Mouse (Mus musculus): ENCODE results near the gene Cdh13. TPM values are rescaled to one million over a fixed set of nuclear protein-coding genes. Genes with fewer than 3 reads are reported as not detected.

Gene Cdh13
- polyA plus RNA-seq, 1 experiment from 2014 or later: 37.1 TPM

- H3K27me3 ChIP-seq (ENCODE audit: control insufficient read depth, insufficient read depth, low read length): no peaks in the 10 kb centered on the region
- no peak overlapping the region for H3K4me3 ChIP-seq (ENCODE audit: low read depth, low read length)
- ATAC-seq (replicated peaks; ENCODE audit: insufficient number of reproducible peaks, low FRiP score, low TSS enrichment): no peak
- H3K4me1 ChIP-seq (ENCODE audit: control insufficient read depth, insufficient read depth, low read length): no peaks in the 10 kb centered on the region
- H3K9ac ChIP-seq (ENCODE audit: low read depth, low read length): no peak overlapping the region
- no peak overlapping the region for H3K27ac ChIP-seq (ENCODE audit: low read depth, low read length)
- no peaks in the 10 kb centered on the region for H3K36me3 ChIP-seq (ENCODE audit: control insufficient read depth, insufficient read depth, low read length)
- H3K4me2 ChIP-seq: no peak overlapping the region
- 76% methylated on average over 11 of the region's 11 CpGs for WGBS (ENCODE audit: insufficient replicate concordance)
- H3K9me3 ChIP-seq (replicated peaks; ENCODE audit: control insufficient read depth, low read length): no peaks in the 10 kb centered on the region
These were observed 169.0 kb downstream of the Cdh13 start for GRCm38 (mm10) chr8:118452445-118453103.

- Histone ChIP-seq H3K4me1 (ENCODE audit: control insufficient read depth, insufficient read depth, low read length) (no peaks in the 10 kb centered on the region), H3K9ac (ENCODE audit: low read depth, low read length) (no peak overlapping the region), H3K9me3 (replicated peaks; ENCODE audit: control insufficient read depth, low read length) (no peaks in the 10 kb centered on the region), H3K4me3 (ENCODE audit: low read depth, low read length) (no peak overlapping the region), H3K36me3 (ENCODE audit: control insufficient read depth, insufficient read depth, low read length) (no peaks in the 10 kb centered on the region), H3K27me3 (ENCODE audit: control insufficient read depth, insufficient read depth, low read length) (no peaks in the 10 kb centered on the region), H3K27ac (ENCODE audit: low read depth, low read length) (no peak overlapping the region), H3K4me2 (no peak overlapping the region)
- 59% methylated on average over 3 of the region's 3 CpGs for WGBS (ENCODE audit: insufficient replicate concordance)
- ATAC-seq (replicated peaks; ENCODE audit: insufficient number of reproducible peaks, low FRiP score, low TSS enrichment): no peak
These were observed 171.7 kb downstream of the Cdh13 start for GRCm38 (mm10) chr8:118455245-118455644.

DNA sequence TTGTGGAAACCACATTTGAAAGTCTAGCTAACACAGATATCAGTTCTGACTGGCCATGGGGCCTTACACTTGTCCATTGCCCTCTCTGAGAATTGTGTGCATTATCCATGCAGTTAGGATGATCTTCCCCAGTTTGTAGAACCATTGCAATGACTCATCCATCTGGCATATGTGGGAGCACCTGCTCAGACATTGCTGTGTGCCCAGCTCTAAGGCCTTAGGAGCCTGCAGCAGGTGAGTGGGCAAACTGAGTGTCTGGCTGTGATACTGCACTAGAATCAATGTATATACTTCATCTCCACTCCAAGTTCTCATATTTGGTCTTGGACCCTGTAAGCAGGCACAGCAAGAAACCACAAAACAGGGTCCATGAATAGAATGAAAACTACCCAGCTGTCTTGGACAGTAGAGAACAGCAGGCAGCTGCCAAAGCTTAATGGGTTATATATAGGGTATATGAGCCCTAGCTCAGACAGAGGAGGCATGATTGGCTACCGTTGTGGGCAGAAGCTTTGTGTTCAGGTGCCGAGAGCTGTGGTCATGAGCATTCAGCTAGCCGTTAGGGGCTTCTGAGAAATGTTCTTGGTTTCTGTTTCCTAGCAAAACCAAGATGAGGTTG, 181.9 kb downstream of the Cdh13 start:
- Histone ChIP-seq H3K9me3 (replicated peaks; ENCODE audit: control insufficient read depth, low read length) (peaks cover 2% of the 10 kb centered on the region; the same call in 1 of the 2 replicates), H3K4me1 (ENCODE audit: control insufficient read depth, insufficient read depth, low read length) (no peaks in the 10 kb centered on the region), H3K4me2 (no peak overlapping the region), H3K36me3 (ENCODE audit: control insufficient read depth, insufficient read depth, low read length) (no peaks in the 10 kb centered on the region), H3K27ac (ENCODE audit: low read depth, low read length) (no peak overlapping the region), H3K9ac (ENCODE audit: low read depth, low read length) (no peak overlapping the region), H3K27me3 (ENCODE audit: control insufficient read depth, insufficient read depth, low read length) (no peaks in the 10 kb centered on the region), H3K4me3 (ENCODE audit: low read depth, low read length) (no peak overlapping the region)
- ATAC-seq (replicated peaks; ENCODE audit: insufficient number of reproducible peaks, low FRiP score, low TSS enrichment): no peak
- 81% methylated on average over 3 of the region's 3 CpGs for WGBS (ENCODE audit: insufficient replicate concordance)

DNA sequence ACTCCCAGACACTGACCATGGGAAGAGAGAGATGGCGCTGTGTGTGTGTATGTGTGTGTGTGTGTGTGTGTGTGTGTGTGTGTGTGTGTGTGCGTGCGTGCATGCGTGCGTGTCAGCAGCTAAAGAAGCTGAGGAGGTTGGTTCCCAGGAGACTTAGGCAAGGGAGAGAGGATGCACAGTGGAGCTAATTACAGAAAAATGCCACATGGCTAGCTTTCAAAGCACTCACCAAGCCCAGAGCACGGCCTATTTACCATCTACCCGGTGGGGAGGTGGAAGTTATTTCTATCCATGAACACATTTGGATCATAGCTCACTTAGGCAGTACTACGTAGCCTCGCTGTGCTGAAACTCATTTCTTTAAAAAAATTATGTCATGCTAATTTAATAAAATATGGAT, 194.1 kb downstream of the Cdh13 start:
- no peak overlapping the region for H3K9ac ChIP-seq (ENCODE audit: low read depth, low read length)
- H3K4me3 ChIP-seq (ENCODE audit: low read depth, low read length): no peak overlapping the region
- no peaks in the 10 kb centered on the region for H3K9me3 ChIP-seq (replicated peaks; ENCODE audit: control insufficient read depth, low read length)
- no peak overlapping the region for H3K4me2 ChIP-seq
- ATAC-seq (replicated peaks; ENCODE audit: insufficient number of reproducible peaks, low FRiP score, low TSS enrichment): no peak
- 0 out of 2 replicates have a peak, but pooled peaks cover 4% of the 10 kb centered on the region for H3K4me1 ChIP-seq (ENCODE audit: control insufficient read depth, insufficient read depth, low read length)
- no peak overlapping the region for H3K27ac ChIP-seq (ENCODE audit: low read depth, low read length)
- 87% methylated on average over 9 of the region's 9 CpGs for WGBS (ENCODE audit: insufficient replicate concordance)
- no peaks in the 10 kb centered on the region for H3K27me3 ChIP-seq (ENCODE audit: control insufficient read depth, insufficient read depth, low read length)
- H3K36me3 ChIP-seq (ENCODE audit: control insufficient read depth, insufficient read depth, low read length): no peaks in the 10 kb centered on the region

DNA sequence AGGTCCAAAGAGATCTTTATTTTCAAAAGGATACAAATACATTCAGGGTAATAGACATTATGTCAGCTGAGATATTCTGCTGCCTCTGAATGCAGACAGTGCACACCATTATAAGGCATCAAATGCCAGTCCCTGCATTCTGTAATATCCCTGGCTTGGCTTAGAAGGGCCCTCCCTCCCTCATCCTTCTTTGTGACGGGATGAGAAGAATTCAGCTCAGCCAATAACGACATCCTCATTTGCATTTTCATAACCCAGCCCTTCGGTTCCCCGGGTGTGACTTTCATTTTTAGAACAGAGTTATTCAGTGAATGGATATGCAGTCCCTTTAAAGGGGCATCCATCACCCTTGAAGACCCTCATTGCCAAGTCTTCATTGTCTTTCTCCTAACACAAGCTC, 205.2 kb downstream of the Cdh13 start:
- Histone ChIP-seq H3K27ac (ENCODE audit: low read depth, low read length) (no peak overlapping the region), H3K4me3 (ENCODE audit: low read depth, low read length) (no peak overlapping the region), H3K36me3 (ENCODE audit: control insufficient read depth, insufficient read depth, low read length) (no peaks in the 10 kb centered on the region), H3K9ac (ENCODE audit: low read depth, low read length) (no peak overlapping the region), H3K9me3 (replicated peaks; ENCODE audit: control insufficient read depth, low read length) (no peaks in the 10 kb centered on the region), H3K27me3 (ENCODE audit: control insufficient read depth, insufficient read depth, low read length) (no peaks in the 10 kb centered on the region), H3K4me2 (no peak overlapping the region), H3K4me1 (ENCODE audit: control insufficient read depth, insufficient read depth, low read length) (peaks cover 3% of the 10 kb centered on the region; the same call in 1 of the 2 replicates)
- 61% methylated on average over 4 of the region's 4 CpGs for WGBS (ENCODE audit: insufficient replicate concordance)
- no peak for ATAC-seq (replicated peaks; ENCODE audit: insufficient number of reproducible peaks, low FRiP score, low TSS enrichment)

GRCm38 (mm10) chr8:118502509-118502908, 219.0 kb downstream of the Cdh13 start:
- WGBS (ENCODE audit: insufficient replicate concordance): 72% methylated on average over 8 of the region's 8 CpGs
- H3K27me3 ChIP-seq (ENCODE audit: control insufficient read depth, insufficient read depth, low read length): no peaks in the 10 kb centered on the region
- no peak overlapping the region for H3K9ac ChIP-seq (ENCODE audit: low read depth, low read length)
- no peak overlapping the region for H3K4me2 ChIP-seq
- ATAC-seq (replicated peaks; ENCODE audit: insufficient number of reproducible peaks, low FRiP score, low TSS enrichment): no peak
- no peak overlapping the region for H3K4me3 ChIP-seq (ENCODE audit: low read depth, low read length)
- no peaks in the 10 kb centered on the region for H3K9me3 ChIP-seq (replicated peaks; ENCODE audit: control insufficient read depth, low read length)
- no peaks in the 10 kb centered on the region for H3K36me3 ChIP-seq (ENCODE audit: control insufficient read depth, insufficient read depth, low read length)
- H3K4me1 ChIP-seq (ENCODE audit: control insufficient read depth, insufficient read depth, low read length): no peaks in the 10 kb centered on the region
- no peak overlapping the region for H3K27ac ChIP-seq (ENCODE audit: low read depth, low read length)

DNA sequence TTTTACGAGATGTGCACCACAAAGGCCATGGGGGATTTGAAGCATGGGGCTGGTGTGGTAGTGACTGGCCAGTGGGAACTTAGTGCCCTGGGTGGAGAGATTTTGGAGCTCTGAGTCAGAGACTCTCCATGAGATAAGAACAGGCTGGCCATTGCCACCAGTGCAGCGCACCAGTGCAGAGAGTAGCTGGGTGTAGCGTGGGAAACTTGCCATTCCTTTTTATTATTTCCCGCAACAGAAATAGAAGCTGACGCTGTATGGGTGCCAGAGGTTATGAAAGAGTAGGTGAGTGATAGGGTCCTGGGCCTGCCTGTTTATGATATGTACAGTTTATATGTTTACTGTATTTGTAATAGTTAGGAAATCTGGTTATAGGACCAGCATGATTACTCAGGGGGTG, 225.9 kb downstream of the Cdh13 start:
- no peak for ATAC-seq (replicated peaks; ENCODE audit: insufficient number of reproducible peaks, low FRiP score, low TSS enrichment)
- Histone ChIP-seq H3K27me3 (ENCODE audit: control insufficient read depth, insufficient read depth, low read length) (no peaks in the 10 kb centered on the region), H3K4me1 (ENCODE audit: control insufficient read depth, insufficient read depth, low read length) (no peaks in the 10 kb centered on the region), H3K9ac (ENCODE audit: low read depth, low read length) (no peak overlapping the region), H3K4me2 (no peak overlapping the region), H3K27ac (ENCODE audit: low read depth, low read length) (no peak overlapping the region), H3K4me3 (ENCODE audit: low read depth, low read length) (no peak overlapping the region), H3K36me3 (ENCODE audit: control insufficient read depth, insufficient read depth, low read length) (no peaks in the 10 kb centered on the region), H3K9me3 (replicated peaks; ENCODE audit: control insufficient read depth, low read length) (no peaks in the 10 kb centered on the region)
- 77% methylated on average over 5 of the region's 5 CpGs for WGBS (ENCODE audit: insufficient replicate concordance)

DNA sequence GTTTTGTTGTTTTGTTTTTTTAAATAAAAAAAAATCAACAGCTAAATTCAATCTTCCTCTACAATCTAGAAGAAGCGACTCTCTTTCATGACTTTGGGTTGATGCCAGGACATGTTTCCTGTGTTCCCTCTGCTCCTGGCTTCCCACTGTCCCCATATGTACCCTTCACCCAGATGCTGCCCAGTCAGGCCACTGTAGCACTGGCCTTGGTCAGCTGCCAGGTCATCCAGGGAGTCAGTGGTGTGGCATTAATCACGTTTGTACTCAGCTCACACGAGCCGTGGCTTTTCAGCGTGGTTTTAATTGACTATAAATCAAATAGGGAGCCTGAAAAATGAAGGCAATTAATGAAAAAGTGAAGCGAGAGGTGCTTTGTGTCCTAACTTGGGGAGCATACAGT, 229.7 kb downstream of the Cdh13 start:
- no peak for ATAC-seq (replicated peaks; ENCODE audit: insufficient number of reproducible peaks, low FRiP score, low TSS enrichment)
- no peak overlapping the region for H3K4me3 ChIP-seq (ENCODE audit: low read depth, low read length)

DNA sequence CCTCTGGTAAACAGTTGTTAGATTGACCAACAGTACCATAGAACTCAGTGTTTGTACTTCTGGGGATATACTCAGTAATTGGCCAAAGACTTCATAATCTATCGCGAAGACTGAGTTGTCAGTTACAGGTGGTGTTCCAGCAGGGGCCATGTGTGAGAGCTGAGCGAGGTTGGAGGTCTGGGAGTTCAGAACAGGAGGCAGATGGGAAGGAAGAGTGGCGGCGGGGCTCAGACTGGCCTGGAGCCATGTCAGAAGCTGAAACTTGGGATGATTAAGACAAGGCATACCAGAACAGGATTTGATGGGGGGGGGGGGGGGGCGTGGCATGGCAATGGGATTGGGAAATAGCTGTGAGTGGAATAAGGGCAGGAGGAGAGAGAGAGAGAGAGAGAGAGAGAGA, 232.1 kb downstream of the Cdh13 start:
- H3K9me3 ChIP-seq (replicated peaks; ENCODE audit: control insufficient read depth, low read length): no peaks in the 10 kb centered on the region
- no peak overlapping the region for H3K4me2 ChIP-seq
- ATAC-seq (replicated peaks; ENCODE audit: insufficient number of reproducible peaks, low FRiP score, low TSS enrichment): no peak
- H3K4me3 ChIP-seq (ENCODE audit: low read depth, low read length): no peak overlapping the region
- H3K9ac ChIP-seq (ENCODE audit: low read depth, low read length): no peak overlapping the region
- 72% methylated on average over 6 of the region's 6 CpGs for WGBS (ENCODE audit: insufficient replicate concordance)
- no peak overlapping the region for H3K27ac ChIP-seq (ENCODE audit: low read depth, low read length)
- H3K4me1 ChIP-seq (ENCODE audit: control insufficient read depth, insufficient read depth, low read length): no peaks in the 10 kb centered on the region
- no peaks in the 10 kb centered on the region for H3K36me3 ChIP-seq (ENCODE audit: control insufficient read depth, insufficient read depth, low read length)
- no peaks in the 10 kb centered on the region for H3K27me3 ChIP-seq (ENCODE audit: control insufficient read depth, insufficient read depth, low read length)

More for the DNA sequence above, 229.7 kb downstream of the Cdh13 start:
- H3K4me1 ChIP-seq (ENCODE audit: control insufficient read depth, insufficient read depth, low read length): no peaks in the 10 kb centered on the region
- WGBS (ENCODE audit: insufficient replicate concordance): 74% methylated on average over 6 of the region's 6 CpGs
- no peaks in the 10 kb centered on the region for H3K36me3 ChIP-seq (ENCODE audit: control insufficient read depth, insufficient read depth, low read length)
- no peak overlapping the region for H3K4me2 ChIP-seq
- no peaks in the 10 kb centered on the region for H3K9me3 ChIP-seq (replicated peaks; ENCODE audit: control insufficient read depth, low read length)
- no peak overlapping the region for H3K27ac ChIP-seq (ENCODE audit: low read depth, low read length)
- H3K27me3 ChIP-seq (ENCODE audit: control insufficient read depth, insufficient read depth, low read length): no peaks in the 10 kb centered on the region
- H3K9ac ChIP-seq (ENCODE audit: low read depth, low read length): no peak overlapping the region
